ENCODE assay signal across 9 mouse cellular contexts in genomic region chr7:112865739-112866138, GRCm38 (mm10).
DNase-seq lines count a peak whose midpoint lies in the region; ATAC-seq and TF ChIP-seq lines count a peak whose summit lies in the region.
"Had no signal": no experiment of that assay in that cellular context is flagged by ENCODE, and none has a peak within 500 bp of the region (broad histone marks: within the 10 kb centered on the region; RNA-seq: fewer than 3 reads in every experiment).

No protein-coding gene starts in this region.

- H3K4me3 ChIP-seq in heart, embryonic 11.5 days (ENCODE audit: low read depth, low read length) = no peak overlapping the region
- no peak overlapping the region for H3K4me3 ChIP-seq in bone marrow macrophage, adult 2 months (ENCODE audit: insufficient read depth, low read length)
- H3K4me3 ChIP-seq in forebrain, embryonic 14.5 days (ENCODE audit: low read depth, low read length) = no peak overlapping the region
- H3K4me3 ChIP-seq in intestine, postnatal 0 days (ENCODE audit: low read depth, low read length) = no peak overlapping the region
- no peak overlapping the region for H3K4me3 ChIP-seq in lung, adult 2 months (replicated peaks; ENCODE audit: extremely low read depth, low read depth, low read length)
- H3K4me3 ChIP-seq: limb, embryonic 12.5 days had no signal

- peaks cover 17% of the 10 kb centered on the region for H3K36me3 ChIP-seq in heart, embryonic 11.5 days (ENCODE audit: control insufficient read depth, insufficient read depth, low read length)
- peaks cover 22% of the 10 kb centered on the region for H3K36me3 ChIP-seq in forebrain, embryonic 14.5 days (ENCODE audit: control insufficient read depth, insufficient read depth, low read length)
- H3K36me3 ChIP-seq in intestine, postnatal 0 days (ENCODE audit: control insufficient read depth, insufficient read depth) = peaks cover 34% of the 10 kb centered on the region; the same call in 1 of the 2 replicates

- 17% methylated on average over 2 of the region's 2 CpGs for WGBS in heart, embryonic 11.5 days (ENCODE audit: insufficient replicate concordance)
- WGBS in forebrain, embryonic 14.5 days = 6% methylated on average over 2 of the region's 2 CpGs
- 6% methylated on average over 2 of the region's 2 CpGs for WGBS in intestine, postnatal 0 days
- WGBS in lung, adult 2 months = 7% methylated on average over 2 of the region's 2 CpGs

- peak; percentile 76 to 85 for DNase-seq in heart, adult 18-20 months
- peak; percentile 60 for DNase-seq in A20 (ENCODE audit: low read depth, low spot score)
- DNase-seq in forebrain, embryonic 14.5 days (ENCODE audit: low spot score) = peak; percentile 72
- DNase-seq in lung, adult 2 months = peak; percentile 62
- peak; percentile 83 for DNase-seq in skeletal muscle tissue, adult 2 months (ENCODE audit: low read depth, low spot score)

- H3K4me1 ChIP-seq in heart, embryonic 11.5 days (ENCODE audit: control insufficient read depth, insufficient read depth, low read length) = peaks cover 9% of the 10 kb centered on the region; the same call in 1 of the 2 replicates
- no peaks in the 10 kb centered on the region for H3K4me1 ChIP-seq in bone marrow macrophage, adult 2 months (ENCODE audit: control insufficient read depth, insufficient read depth, low read length)
- 0 out of 2 replicates have a peak, but pooled peaks cover 2% of the 10 kb centered on the region for H3K4me1 ChIP-seq in forebrain, embryonic 14.5 days (ENCODE audit: control insufficient read depth, insufficient read depth, low read length)
- no peaks in the 10 kb centered on the region for H3K4me1 ChIP-seq in intestine, postnatal 0 days (replicated peaks; ENCODE audit: control insufficient read depth, insufficient read depth, low read length)
- no peaks in the 10 kb centered on the region for H3K4me1 ChIP-seq in lung, adult 2 months (ENCODE audit: control insufficient read depth, insufficient read depth, low read length)

- H3K4me2 ChIP-seq in heart, embryonic 11.5 days = no peak overlapping the region
- H3K4me2 ChIP-seq in forebrain, embryonic 14.5 days (ENCODE audit: low read length) = no peak overlapping the region
- H3K4me2 ChIP-seq in intestine, postnatal 0 days (replicated peaks; ENCODE audit: low read depth) = no peak overlapping the region
- H3K4me2 ChIP-seq: limb, embryonic 12.5 days had no signal

- H3K9ac ChIP-seq in heart, embryonic 11.5 days (ENCODE audit: low read depth, low read length) = no peak overlapping the region
- no peak overlapping the region for H3K9ac ChIP-seq in forebrain, embryonic 14.5 days (ENCODE audit: low read length)
- no peak overlapping the region for H3K9ac ChIP-seq in intestine, postnatal 0 days (ENCODE audit: low read depth, low read length)
- H3K9ac ChIP-seq: limb, embryonic 12.5 days had no signal

- TF ChIP-seq CTCF in bone marrow macrophage, adult 2 months (IDR thresholded peaks at IDR 0.05; ENCODE audit: low read depth, low read length) = peak; percentile 86
- peak; percentile 93 for TF ChIP-seq CTCF in intestine, postnatal 0 days (IDR thresholded peaks at IDR 0.05; ENCODE audit: low read depth)
- peak; percentile 88 for TF ChIP-seq CTCF in lung, adult 2 months (IDR thresholded peaks at IDR 0.05; ENCODE audit: insufficient read depth, low read length)

- no peak overlapping the region for H3K27ac ChIP-seq in heart, embryonic 11.5 days (ENCODE audit: low read depth, low read length)
- no peak overlapping the region for H3K27ac ChIP-seq in bone marrow macrophage, adult 2 months (ENCODE audit: insufficient read depth, low read depth, low read length)
- H3K27ac ChIP-seq in forebrain, embryonic 14.5 days (ENCODE audit: low read depth, low read length) = no peak overlapping the region
- H3K27ac ChIP-seq in intestine, postnatal 0 days (ENCODE audit: low read depth, low read length) = no peak overlapping the region
- H3K27ac ChIP-seq: limb, embryonic 12.5 days had no signal

- H3K9me3 ChIP-seq in heart, embryonic 11.5 days (replicated peaks; ENCODE audit: control insufficient read depth, low read length) = no peaks in the 10 kb centered on the region
- no peaks in the 10 kb centered on the region for H3K9me3 ChIP-seq in forebrain, embryonic 14.5 days (replicated peaks; ENCODE audit: control insufficient read depth, low read length)
- H3K9me3 ChIP-seq in intestine, postnatal 0 days (ENCODE audit: control insufficient read depth) = no peaks in the 10 kb centered on the region
- H3K9me3 ChIP-seq: limb, embryonic 12.5 days had no signal

- no peak for TF ChIP-seq POLR2A in bone marrow macrophage, adult 2 months (IDR thresholded peaks at IDR 0.05; ENCODE audit: borderline replicate concordance, low read depth, low read length)
- TF ChIP-seq POLR2A in lung, adult 2 months (IDR thresholded peaks at IDR 0.05; ENCODE audit: borderline replicate concordance, extremely low read depth, low read depth, low read length) = no peak

- no peaks in the 10 kb centered on the region for H3K27me3 ChIP-seq in heart, embryonic 11.5 days (ENCODE audit: control insufficient read depth, insufficient read depth, low read length)
- no peaks in the 10 kb centered on the region for H3K27me3 ChIP-seq in forebrain, embryonic 14.5 days (replicated peaks; ENCODE audit: control insufficient read depth, insufficient read depth, low read length)
- no peaks in the 10 kb centered on the region for H3K27me3 ChIP-seq in intestine, postnatal 0 days (replicated peaks; ENCODE audit: control insufficient read depth, insufficient read depth, low read length)

- no peak for ATAC-seq in heart, embryonic 11.5 days (replicated peaks; ENCODE audit: insufficient number of reproducible peaks, low FRiP score, low TSS enrichment)
- ATAC-seq in forebrain, embryonic 14.5 days = no peak
- no peak for ATAC-seq in intestine, postnatal 0 days
